Mouse (Mus musculus) frontal cortex, postnatal 14 days (tissue): ENCODE data around the gene Fmo5.
A peak's percentile ranks its signal among the peaks of the same experiment; 100 is the strongest.

ENCODE experiments used
- DNase-seq, 2 experiments: peaks; one replicate each; pipeline ENCODE4 v3.0.0; 2022; ENCODE audit warnings: low spot score in 2 of 2

Fmo5 gene

GRCm38 (mm10) chr3:97681321-97682158 lies 52.9 kb downstream of the Fmo5 start:
- DNase-seq, result peak in 1 of 2 experiments; percentile 60

DNA sequence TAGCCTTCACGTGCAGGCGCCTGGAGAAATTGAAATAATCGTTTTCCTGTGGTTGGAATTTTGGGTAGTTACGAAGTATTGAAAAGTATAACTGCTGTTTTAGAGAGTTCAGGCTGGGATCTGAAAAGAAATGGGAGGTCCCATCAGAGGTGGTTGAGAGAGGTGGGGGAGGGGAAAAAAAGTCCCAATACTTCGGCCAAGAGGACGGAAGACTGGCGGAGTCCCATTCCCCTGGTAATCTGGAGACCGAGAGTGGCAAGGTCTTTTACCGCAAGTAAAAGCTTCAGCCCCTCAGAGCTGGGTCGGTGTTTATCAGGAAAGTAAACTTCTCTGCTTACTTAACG lies 53.5 kb downstream of the Fmo5 start:
- DNase-seq, result no peak

DNA sequence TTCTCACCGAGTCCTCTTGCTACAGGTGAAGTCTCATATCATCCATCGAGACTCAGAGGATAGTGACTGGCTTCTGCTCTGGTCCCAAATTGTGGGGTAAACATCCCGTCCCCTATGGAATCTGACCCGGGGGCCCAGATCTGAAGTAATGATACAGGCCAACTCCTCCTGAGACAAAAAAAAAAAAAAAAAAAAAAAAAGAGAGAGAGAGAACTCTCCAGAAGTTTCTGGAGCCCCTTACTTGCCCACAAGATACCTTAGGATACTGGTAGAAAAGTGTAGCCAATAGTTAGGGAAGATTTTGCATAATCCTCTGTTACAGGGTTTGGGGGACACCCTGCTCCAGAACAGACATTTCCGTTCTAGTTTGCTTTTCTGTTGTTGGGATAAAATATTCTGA lies 54.0 kb downstream of the Fmo5 start:
- no peak for DNase-seq

DNA sequence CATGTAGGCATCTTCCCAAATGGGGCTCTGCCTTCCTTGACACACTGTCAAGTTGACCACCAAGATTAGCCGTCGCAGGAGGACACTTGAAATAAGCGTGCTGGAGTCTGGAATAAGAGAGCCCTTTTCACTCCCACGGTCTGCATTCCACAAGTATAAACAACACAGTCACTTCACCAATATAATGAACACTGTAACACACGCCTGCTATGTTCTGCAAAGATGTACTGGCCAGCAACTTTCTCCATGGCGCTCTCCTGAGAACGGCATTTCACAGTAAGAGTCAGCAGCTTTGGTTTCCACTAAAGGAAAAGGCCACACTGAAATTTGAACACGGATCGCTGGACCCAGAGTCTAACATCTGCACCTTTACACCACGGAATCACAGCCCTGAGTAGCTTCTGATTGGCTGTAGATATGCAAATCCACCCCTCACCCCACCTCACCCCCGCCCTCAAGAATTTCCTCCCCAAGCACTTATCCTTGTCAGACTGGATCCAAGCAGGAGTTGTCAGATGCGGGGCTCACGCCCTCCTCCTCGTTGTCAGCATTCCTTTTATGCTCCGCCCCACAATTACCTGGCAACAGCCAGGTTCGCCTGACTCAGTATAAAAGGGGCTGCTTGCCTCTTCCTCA lies 55.1 kb downstream of the Fmo5 start:
- DNase-seq, result no peak

DNA sequence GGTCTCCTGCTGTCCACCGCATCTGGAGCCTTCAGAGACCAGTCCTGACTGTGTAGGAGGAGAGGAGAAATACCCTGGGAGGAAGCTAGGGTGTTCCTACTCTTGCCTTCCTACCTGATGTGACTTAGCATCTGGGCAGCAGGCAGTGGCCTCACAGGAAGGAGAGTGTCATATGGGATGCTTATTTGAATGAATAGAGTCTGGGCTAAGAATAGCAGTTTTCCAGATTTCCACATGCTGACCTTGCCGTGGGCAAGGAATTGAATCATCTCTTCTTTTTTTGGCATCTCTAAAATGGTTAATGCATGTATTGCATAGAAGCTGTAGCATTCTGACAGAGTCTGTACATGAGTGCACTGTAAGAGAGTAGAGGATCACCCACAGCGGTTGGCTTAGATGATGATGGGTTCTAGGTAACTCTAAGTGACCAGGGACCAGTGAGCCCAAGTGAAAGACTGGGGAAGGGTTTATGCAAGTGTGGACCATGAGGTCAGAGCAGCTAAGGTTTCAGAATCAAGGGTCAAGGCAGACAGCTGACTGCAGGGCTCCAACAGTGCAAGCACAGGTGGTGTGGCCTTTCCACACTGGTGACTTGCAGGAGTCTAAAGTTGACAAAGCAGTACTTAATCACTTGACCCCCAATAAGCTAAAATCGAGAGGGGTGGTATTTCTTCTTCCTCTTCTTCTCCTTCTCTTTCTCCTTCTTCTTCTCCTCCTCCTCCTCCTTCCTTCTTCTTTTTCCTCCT lies 57.9 kb downstream of the Fmo5 start:
- DNase-seq, result no peak

- DNase-seq, result no peak
Measured at GRCm38 (mm10) chr3:97689289-97689688, 60.7 kb downstream of the Fmo5 start.

- no peak for DNase-seq
Measured at GRCm38 (mm10) chr3:97690590-97690989, 62.0 kb downstream of the Fmo5 start.

- DNase-seq, result no peak
Measured at GRCm38 (mm10) chr3:97691443-97692017, 62.9 kb downstream of the Fmo5 start.

DNA sequence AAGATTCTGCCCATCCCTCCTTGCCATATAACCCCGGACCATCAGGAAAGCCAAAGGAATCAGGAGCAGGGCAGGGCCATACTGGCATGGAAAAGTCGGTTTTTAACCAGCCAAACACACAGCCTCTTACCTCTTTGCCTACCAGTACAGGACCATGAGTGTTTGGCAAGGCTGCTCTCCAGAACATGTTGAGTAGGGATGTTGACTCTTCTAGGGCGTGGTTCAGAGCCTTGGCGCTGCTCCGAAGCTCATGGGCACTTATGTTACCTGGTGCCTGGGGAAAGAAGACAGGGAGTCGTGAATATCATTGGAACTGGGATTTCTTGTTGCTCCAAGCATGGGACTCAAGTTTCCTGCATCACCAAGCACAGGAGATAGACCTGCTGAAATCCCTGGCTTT lies 65.2 kb downstream of the Fmo5 start:
- no peak for DNase-seq

DNA sequence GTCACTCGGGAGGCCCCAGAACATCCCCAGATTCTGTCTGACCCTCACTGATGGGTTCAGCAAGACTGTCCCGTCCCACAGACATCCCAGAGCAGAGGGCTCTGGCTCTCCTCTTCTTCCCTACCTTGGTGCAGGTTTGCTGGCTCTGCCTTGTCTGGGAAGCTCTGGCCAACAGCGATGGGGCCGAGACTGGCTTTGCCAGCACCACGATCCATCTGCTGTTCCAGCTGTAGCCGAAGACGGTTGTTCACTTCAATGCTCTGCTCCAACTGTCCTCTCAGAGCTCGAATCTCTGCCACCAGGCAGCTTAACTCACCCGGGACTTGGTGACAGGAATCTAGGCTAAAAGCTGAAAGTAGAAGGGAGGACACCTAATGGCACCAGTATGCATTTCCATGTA lies 68.3 kb downstream of the Fmo5 start:
- DNase-seq, result no peak

DNA sequence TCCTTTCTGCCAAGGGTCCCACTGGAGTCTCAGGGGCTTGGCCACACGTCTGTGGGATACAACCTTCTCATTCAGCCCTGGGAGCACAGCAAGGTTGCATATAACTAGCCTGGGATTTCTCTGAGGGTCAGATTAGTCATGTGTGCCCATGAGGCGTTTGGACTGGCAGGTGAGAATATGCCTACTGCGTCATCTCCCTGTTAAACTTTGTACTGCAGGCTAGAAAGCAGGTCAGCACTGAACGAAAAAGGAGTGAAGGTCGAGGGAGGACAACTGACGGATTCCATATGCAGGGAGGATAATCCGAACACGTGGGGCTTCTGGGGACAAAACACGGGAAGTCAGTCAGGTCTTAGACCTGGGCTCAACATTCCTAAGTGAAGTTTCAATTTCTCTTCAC lies 68.7 kb downstream of the Fmo5 start:
- no peak for DNase-seq

DNA sequence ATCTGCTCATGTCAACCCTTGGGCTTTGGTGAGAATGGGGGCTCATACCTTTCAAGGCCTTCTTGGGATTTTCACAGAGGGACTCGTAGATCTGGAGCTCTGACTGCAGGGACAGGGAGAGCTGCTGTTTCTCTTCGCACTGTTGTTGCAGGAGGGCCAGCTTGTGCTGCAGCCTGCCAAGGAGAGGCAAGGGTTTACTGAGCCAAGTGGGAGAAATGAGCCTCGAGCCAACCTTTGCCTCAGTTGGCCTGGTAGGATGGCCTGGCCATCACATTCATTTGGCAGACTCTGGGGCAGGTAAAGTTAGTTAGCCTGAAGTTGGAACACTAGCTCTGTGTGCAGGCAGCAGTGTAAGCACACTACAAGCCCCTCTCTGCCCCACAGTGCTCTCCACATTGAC lies 70.5 kb downstream of the Fmo5 start:
- DNase-seq, result no peak

- DNase-seq, result no peak
Measured at GRCm38 (mm10) chr3:97701198-97701597, 72.6 kb downstream of the Fmo5 start.

- DNase-seq, result no peak
Measured at GRCm38 (mm10) chr3:97702448-97703080, 74.0 kb downstream of the Fmo5 start.
